Mouse (Mus musculus) gastrocnemius, adult 18-20 months (tissue): ENCODE measurements at regions not wholly inside any gene's neighbourhood (a gene's known extent, or its start where the extent isn't known, plus 50 kb on each side); places are given as distances from the start of the nearest gene placed in this dataset.

ENCODE experiments used
- DNase-seq: peaks from one replicate; pipeline ENCODE4 v3.0.0; 2021; ENCODE audit warnings: low spot score

- no peak for DNase-seq
These were observed 72.0 kb upstream of the Col5a2 start for GRCm38 (mm10) chr1:45575131-45575530.

- no peak for DNase-seq
These were observed 77.4 kb upstream of the Col5a2 start for GRCm38 (mm10) chr1:45580466-45580865.

DNA sequence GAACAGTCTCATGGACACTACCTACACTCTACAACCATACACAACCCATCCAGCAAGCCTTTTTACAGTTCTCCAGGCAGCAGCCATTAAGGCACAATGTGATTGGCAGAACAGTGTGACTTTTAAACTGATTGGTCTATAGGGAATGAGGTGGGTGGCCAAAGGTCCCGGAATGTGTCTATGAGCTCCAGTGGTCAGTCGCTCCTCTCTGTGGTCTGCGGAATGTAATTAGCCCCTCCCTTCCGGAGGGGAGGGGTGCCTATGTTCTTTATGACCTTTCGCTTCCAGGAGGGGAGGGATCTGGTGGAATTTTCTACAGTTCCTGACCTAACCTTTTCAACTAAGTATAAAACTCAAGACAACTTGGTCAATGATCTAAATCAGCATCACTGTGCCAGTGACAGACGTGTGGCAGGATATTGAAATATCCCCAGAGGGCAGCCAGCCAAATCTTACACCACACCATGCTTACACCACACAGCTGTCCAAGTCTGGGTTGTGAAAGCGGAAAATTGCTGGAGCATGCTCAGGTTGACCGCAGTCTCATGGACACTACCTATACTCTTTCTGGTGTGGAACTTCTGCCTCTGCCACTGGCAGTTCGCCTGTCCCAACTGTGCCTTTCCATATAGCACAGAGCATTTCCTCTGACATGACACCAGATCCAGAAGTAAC, 84.4 kb upstream of the Col5a2 start:
- peak; percentile 19 for DNase-seq

DNA sequence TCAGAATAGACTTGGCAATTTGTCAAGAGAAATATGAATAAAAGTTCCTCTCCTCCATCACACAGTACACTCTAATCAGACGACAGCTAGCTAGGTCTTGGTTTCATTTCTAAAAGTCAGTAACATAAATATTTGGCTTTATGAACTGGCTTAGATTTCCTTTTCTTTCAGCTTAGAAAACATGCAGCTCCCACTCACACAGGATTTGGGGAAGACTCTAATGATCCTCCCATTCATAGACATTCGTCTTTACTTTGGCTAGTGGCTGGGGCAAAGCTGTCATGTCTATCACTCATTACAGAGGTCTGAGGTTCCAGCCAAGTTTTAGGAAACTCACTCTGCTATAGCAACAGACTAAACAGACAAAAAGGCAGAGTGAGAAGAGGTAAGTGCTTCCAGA, 94.2 kb upstream of the Col5a2 start:
- DNase-seq: no peak

DNA sequence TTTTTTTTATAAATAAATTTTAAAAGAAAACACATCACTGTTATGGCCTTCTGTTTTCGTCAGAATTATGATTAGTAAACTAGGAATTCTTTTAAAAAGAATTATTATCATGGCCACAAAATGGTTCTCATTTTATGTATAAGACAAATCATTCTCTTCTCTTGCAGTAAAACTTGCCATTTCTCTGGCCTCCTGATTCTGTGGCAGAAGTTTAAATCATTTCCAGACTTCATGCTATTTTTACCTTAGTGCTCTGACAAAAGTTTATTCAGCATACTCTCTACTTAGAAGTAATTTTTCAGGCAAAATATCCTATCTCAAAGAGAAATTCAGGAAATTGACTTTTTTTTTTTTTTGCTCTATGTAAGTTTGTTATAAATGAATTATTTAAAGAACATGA, 96.3 kb upstream of the Col5a2 start:
- DNase-seq: no peak

- DNase-seq: no peak
These were observed 96.9 kb upstream of the Col5a2 start for GRCm38 (mm10) chr1:45600011-45600410.

DNA sequence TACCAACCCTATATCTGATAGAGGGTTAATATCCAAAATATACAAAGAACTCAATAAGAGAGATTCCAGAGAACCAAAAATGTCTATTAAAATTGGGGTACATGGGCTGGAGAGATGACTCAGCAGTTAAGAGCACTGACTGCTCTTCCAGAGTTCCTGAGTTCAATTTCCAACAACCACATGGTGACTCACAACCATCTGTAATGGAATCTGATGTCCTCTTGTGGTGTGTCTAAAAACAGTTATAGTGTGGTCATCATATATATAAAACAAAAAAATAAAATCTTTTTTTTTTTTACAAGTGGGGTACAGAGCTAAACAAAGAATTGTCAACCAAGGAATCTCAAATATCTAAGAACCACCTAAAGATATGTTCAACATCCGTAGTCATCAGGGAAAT, 102.5 kb upstream of the Col5a2 start:
- no peak for DNase-seq

DNA sequence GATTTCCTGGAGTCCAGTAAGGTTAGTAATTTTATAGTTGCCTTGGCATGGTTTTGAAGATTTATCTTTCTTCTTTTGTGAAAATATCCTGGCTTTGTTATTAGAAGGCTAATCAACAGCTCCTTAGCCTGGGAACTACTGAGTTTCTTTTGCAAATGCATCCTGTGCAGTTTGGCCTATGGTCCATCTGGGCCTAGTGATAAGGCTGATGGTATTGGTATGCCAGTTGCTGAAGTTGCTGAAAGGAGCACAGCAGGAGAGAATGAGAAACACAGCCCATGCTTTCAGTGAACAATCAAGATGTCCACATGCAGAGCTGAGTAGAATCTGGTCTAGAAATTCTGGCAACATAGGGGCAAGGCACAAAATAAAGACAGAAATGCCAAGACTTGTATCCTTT, 105.2 kb upstream of the Col5a2 start:
- no peak for DNase-seq

GRCm38 (mm10) chr1:45619008-45619407, 115.9 kb upstream of the Col5a2 start:
- no peak for DNase-seq

DNA sequence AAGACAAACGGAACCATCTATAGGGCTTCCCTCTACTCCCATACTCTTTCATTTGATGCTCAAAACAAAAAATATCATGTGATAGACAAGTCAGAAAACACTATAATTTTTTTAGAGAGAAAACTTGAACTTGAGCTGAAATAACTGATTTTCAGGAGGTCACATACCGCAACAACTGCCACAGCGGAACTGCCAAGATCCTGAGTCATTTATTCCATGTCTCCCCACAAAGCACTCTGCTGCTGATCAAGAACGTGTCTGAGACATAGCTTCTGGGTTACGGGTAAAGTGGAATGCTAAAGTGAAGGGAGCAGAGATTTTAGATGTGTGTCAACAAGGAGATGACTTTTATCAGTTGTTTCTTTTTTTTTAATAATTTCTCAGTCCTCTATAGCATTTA, 122.8 kb upstream of the Col5a2 start:
- peak; percentile 48 for DNase-seq

- DNase-seq: peak; percentile 52
These were observed 123.7 kb upstream of the Col5a2 start for GRCm38 (mm10) chr1:45626733-45627132.

DNA sequence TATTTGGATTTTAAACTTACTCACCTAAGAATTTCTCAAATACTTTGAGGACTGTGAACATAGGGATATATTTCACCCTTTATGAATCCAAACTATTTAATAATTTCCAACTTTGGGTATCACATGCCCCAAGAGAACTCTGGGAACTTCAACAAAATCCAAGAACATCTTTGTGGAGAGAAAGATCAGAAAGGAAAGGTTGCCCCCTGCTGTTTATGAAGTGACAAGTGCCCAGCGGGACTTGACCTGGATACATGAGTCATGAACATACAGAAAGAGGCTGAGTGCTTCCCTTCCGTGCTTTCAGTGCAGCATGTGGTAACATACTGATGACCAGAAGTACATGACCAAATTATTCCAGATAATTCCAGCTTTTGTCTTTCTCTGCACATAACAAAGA, 124.8 kb upstream of the Col5a2 start:
- DNase-seq: peak; percentile 69

- no peak for DNase-seq
These were observed 144.2 kb upstream of the Col5a2 start for GRCm38 (mm10) chr1:45647301-45647700.

- DNase-seq: no peak
These were observed 141.7 kb upstream of the Wdr75 start for GRCm38 (mm10) chr1:45653248-45653647.

- peak; percentile 21 for DNase-seq
These were observed 131.0 kb upstream of the Wdr75 start for GRCm38 (mm10) chr1:45663882-45664520.

GRCm38 (mm10) chr1:45672443-45673156, 122.4 kb upstream of the Wdr75 start:
- peak; percentile 84 for DNase-seq

DNA sequence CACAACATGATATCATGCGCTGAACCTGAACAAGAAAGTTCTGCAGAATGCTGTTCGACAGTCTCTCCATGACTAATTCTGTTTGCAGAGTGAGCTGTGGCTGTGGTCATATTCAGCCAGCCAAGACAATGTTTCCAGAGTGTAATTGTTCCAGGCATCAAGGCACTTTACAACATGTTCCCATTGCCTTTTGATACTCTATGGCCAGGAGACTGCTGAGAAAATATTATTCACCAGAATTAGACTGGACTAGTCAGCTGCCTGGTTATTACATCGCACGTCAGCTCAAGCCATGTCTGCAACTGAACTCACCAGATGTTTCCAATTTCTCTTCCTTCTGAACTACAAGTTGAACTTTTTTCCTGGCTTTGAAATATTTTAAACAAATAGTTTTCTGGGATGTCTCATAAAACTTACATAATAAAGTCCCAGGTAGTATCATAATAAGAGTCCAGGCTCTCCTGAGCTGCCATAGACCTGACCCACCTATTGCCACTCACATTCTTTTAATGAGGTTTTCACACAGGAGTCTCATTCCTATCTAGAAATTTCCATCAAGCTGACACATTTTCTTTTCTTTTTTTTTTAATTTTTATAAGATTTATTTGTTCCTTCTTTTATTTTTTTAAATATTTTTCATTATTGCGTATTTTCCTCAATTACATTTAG, 119.1 kb upstream of the Wdr75 start:
- peak; percentile 48 for DNase-seq

DNA sequence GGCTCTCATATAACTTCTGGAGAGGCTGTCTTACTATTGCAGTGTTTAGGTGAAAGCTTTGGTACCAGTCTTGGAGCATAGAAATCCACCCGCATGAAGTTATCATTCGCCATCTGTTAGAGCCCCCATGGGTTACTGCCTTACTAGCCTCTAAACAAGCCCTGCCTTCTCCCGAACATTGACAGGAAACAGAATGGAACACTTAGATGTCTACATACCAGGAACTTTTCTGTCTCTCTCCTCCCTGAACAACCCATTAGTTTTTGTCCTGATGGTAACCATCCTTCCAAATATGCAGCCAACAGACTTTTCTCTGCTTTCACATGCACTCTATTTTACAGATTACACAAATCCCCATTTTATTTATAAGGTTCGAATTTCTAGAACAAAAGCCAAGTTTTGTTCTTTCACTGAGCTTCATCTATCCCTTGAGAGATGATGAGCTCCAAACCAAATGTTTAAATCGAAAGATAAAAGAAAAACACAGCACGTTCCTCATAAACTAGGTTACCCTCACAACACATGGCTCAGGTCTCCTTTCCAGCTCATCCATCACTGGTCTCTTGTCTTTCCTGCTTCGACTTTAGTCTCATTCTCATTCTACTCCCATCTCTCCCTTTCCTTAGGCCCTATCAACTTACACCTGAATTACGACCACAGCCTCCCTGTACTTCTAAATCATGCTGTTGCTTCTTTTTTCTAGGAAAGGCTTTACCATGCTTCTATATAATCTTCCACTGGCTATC, 114.8 kb upstream of the Wdr75 start:
- DNase-seq: no peak

DNA sequence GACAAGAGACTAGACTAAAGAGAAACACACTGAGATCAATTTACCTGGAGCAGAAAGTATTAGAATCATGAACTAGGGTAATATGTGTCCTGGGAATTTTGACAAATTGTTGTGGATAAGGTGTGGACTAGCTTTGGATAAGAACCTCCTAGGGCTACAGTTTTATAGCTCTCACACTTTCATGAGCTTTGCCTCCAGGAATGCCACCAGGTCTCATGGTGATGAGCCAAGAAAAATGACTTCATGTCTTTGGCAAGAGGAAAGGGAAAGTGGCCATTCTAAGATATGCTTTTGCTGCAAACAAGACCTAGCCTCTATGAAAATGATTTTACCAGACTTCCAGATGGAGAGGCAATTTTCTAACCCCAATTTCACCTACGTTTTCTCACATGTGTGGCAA, 94.1 kb upstream of the Wdr75 start:
- DNase-seq: peak; percentile 63

- no peak for DNase-seq
These were observed 93.5 kb upstream of the Wdr75 start for GRCm38 (mm10) chr1:45701516-45701915.

- DNase-seq: peak; percentile 8
These were observed 71.6 kb upstream of the Wdr75 start for GRCm38 (mm10) chr1:45723369-45723768.

DNA sequence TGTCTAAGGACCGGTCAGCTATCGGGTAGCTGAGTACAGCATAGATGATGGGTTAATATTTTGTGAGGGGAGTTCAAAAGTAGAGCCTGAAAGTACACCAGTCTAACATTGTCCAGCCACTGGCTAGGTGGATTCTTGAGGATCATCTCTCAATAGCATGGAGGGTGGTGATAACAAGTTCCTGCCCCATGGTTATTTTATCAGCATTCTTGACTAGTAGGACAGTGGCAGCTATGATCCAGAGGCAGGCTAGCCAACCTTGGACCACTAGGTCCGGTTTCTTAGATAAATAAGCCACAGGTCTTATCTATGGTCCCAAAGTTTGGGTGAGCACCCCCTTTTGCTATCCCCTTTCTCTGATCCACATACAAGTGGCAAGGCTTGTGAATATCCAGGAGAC, 62.0 kb upstream of the Wdr75 start:
- DNase-seq: no peak
